Mouse (Mus musculus) limb, embryonic 11.5 days (tissue): ENCODE results near the gene Wnt3a. TPM values are rescaled to one million over a fixed set of nuclear protein-coding genes. Genes with fewer than 3 reads are reported as not detected.
A peak's percentile ranks its signal among the peaks of the same experiment; 100 is the strongest.

ENCODE experiments used
- ATAC-seq: fragments of 200-750 bp; cut with Nextera tagmentation; 2 replicates; pipeline ENCODE4 v1.8.0; 2017; ENCODE audit warnings: low read depth; ENCODE audit not compliant: insufficient number of reproducible peaks, low FRiP score, low TSS enrichment
- DNase-seq: peaks from one replicate; pipeline ENCODE4 v3.0.0-alpha.2; 2015; ENCODE audit warnings: low spot score
- H3K27ac ChIP-seq: fragments of 300-500 bp; sonication (generic); replicated peaks from 2 replicates; pipeline ENCODE4 v1.5.1; 2014; ENCODE audit warnings: low read depth, mild to moderate bottlenecking, low read length
- H3K27me3 ChIP-seq: fragments of 300-500 bp; sonication (generic); 2 replicates; pipeline ENCODE4 v1.6.1; 2014; ENCODE audit warnings: mild to moderate bottlenecking, low read length, mixed read lengths; ENCODE audit not compliant: control insufficient read depth, insufficient read depth
- H3K36me3 ChIP-seq: fragments of 300-500 bp; sonication (generic); 2 replicates; pipeline ENCODE4 v1.6.1; 2014; ENCODE audit warnings: mild to moderate bottlenecking, low read length, moderate library complexity, mixed read lengths; ENCODE audit not compliant: control insufficient read depth, insufficient read depth
- H3K4me1 ChIP-seq: fragments of 300-500 bp; sonication (generic); 2 replicates; pipeline ENCODE4 v1.6.1; 2014; ENCODE audit warnings: low read length, mixed read lengths; ENCODE audit not compliant: control insufficient read depth, insufficient read depth
- H3K4me2 ChIP-seq: fragments of 300-500 bp; sonication (generic); 2 replicates; pipeline ENCODE4 v1.6.1; 2014; ENCODE audit warnings: low read depth, mild to moderate bottlenecking, moderate library complexity; ENCODE audit not compliant: severe bottlenecking
- H3K4me3 ChIP-seq: fragments of 300-500 bp; sonication (generic); 2 replicates; pipeline ENCODE4 v1.5.1; 2014; ENCODE audit warnings: low read depth, low read length
- H3K9ac ChIP-seq: fragments of 300-500 bp; sonication (generic); 2 replicates; pipeline ENCODE4 v1.6.1; 2014; ENCODE audit warnings: mild to moderate bottlenecking, low read length
- H3K9me3 ChIP-seq: fragments of 300-500 bp; sonication (generic); 2 replicates; pipeline ENCODE4 v1.6.1; 2016; ENCODE audit warnings: low read length; ENCODE audit not compliant: control insufficient read depth
- WGBS: fragments of 180-500 bp; shearing (Covaris S2); extraction: QIAGEN DNeasy Blood & Tissue Kit; methylation state at CpG from one replicate; pipeline ENCODE4 v1.1.7; 2014; 5-methylcytosine and 5-hydroxymethylcytosine counted together
- polyA plus RNA-seq: library from polyadenylated mRNA; unstranded; fragments of >200 nt; fragmentation: Nextera tagmentation; extraction: Ambion mirVana; gene quantifications from 2 replicates; pipeline ENCODE4 v1.2.1, GENCODE M21; 2014

Wnt3a gene
- polyA plus RNA-seq, 1 experiment from 2014 or later: 0.07 TPM

- WGBS: 77% methylated on average over 8 of the region's 8 CpGs
- Histone ChIP-seq H3K9me3 (no peaks in the 10 kb centered on the region), H3K4me1 (peaks cover 36% of the 10 kb centered on the region), H3K4me3 (no peak overlapping the region), H3K9ac (no peak overlapping the region; the same call in 1 of the 2 replicates), H3K36me3 (no peaks in the 10 kb centered on the region), H3K27ac (no peak overlapping the region), H3K4me2 (0 out of 2 replicates have a peak overlapping the region, but pooled peaks have one; percentile 12), H3K27me3 (peaks cover 12% of the 10 kb centered on the region)
- DNase-seq (no peak), ATAC-seq (no peak)
These were observed 21.9 kb upstream of the Wnt3a start for GRCm38 (mm10) chr11:59312501-59312900.

- Histone ChIP-seq H3K9me3 (no peaks in the 10 kb centered on the region), H3K4me3 (no peak overlapping the region), H3K4me1 (peaks cover 37% of the 10 kb centered on the region), H3K9ac (no peak overlapping the region), H3K36me3 (no peaks in the 10 kb centered on the region), H3K4me2 (no peak overlapping the region), H3K27me3 (peaks cover 17% of the 10 kb centered on the region), H3K27ac (no peak overlapping the region)
- no peak for ATAC-seq
- no peak for DNase-seq
- WGBS: 57% methylated on average over 6 of the region's 6 CpGs
These were observed 21.5 kb upstream of the Wnt3a start for GRCm38 (mm10) chr11:59312060-59312459.

GRCm38 (mm10) chr11:59309976-59310375 lies 19.4 kb upstream of the Wnt3a start:
- Histone ChIP-seq H3K27ac (no peak overlapping the region), H3K4me2 (no peak overlapping the region), H3K9ac (no peak overlapping the region), H3K4me3 (no peak overlapping the region), H3K4me1 (peaks cover 49% of the 10 kb centered on the region), H3K27me3 (peaks cover 33% of the 10 kb centered on the region), H3K36me3 (no peaks in the 10 kb centered on the region), H3K9me3 (no peaks in the 10 kb centered on the region)
- DNase-seq (no peak), ATAC-seq (no peak)
- 70% methylated on average over 8 of the region's 8 CpGs for WGBS

GRCm38 (mm10) chr11:59309106-59309805 lies 18.7 kb upstream of the Wnt3a start:
- Histone ChIP-seq H3K9me3 (no peaks in the 10 kb centered on the region), H3K4me2 (peak overlapping the region; percentile 43), H3K4me1 (peaks cover 49% of the 10 kb centered on the region), H3K36me3 (no peaks in the 10 kb centered on the region), H3K9ac (no peak overlapping the region; the same call in 1 of the 2 replicates), H3K4me3 (no peak overlapping the region), H3K27ac (no peak overlapping the region; the same call in 1 of the 2 replicates), H3K27me3 (peaks cover 40% of the 10 kb centered on the region)
- WGBS: 8% methylated on average over 12 of the region's 12 CpGs
- ATAC-seq (peak; percentile 67), DNase-seq (peak; percentile 79)

- no peak overlapping the region for H3K27ac ChIP-seq
- H3K9me3 ChIP-seq: no peaks in the 10 kb centered on the region
- WGBS: 34% methylated on average over 6 of the region's 6 CpGs
- peak overlapping the region; percentile 43 for H3K4me2 ChIP-seq
- no peaks in the 10 kb centered on the region for H3K36me3 ChIP-seq
- peaks cover 46% of the 10 kb centered on the region for H3K27me3 ChIP-seq
- H3K4me1 ChIP-seq: peaks cover 49% of the 10 kb centered on the region
- 0 out of 2 replicates have a peak overlapping the region, but pooled peaks have one; percentile 10 for H3K4me3 ChIP-seq
- peak overlapping the region; percentile 13 for H3K9ac ChIP-seq
- DNase-seq: no peak
- peak; percentile 2; the same call in 1 of the 2 replicates for ATAC-seq
These were observed 18.1 kb upstream of the Wnt3a start for GRCm38 (mm10) chr11:59308625-59309024.

- no peaks in the 10 kb centered on the region for H3K9me3 ChIP-seq
- peaks cover 46% of the 10 kb centered on the region for H3K27me3 ChIP-seq
- peaks cover 49% of the 10 kb centered on the region for H3K4me1 ChIP-seq
- peak; percentile 44 for DNase-seq
- H3K4me2 ChIP-seq: peak overlapping the region; percentile 43; the same call in 1 of the 2 replicates
- H3K9ac ChIP-seq: peak overlapping the region; percentile 50
- ATAC-seq: no peak
- WGBS: 23% methylated on average over 12 of the region's 12 CpGs
- H3K36me3 ChIP-seq: no peaks in the 10 kb centered on the region
- 0 out of 2 replicates have a peak overlapping the region, but pooled peaks have one; percentile 10 for H3K4me3 ChIP-seq
- H3K27ac ChIP-seq: no peak overlapping the region
These were observed 17.6 kb upstream of the Wnt3a start for GRCm38 (mm10) chr11:59308164-59308542.

GRCm38 (mm10) chr11:59307422-59308163 lies 17.0 kb upstream of the Wnt3a start:
- peak overlapping the region; percentile 50 for H3K4me3 ChIP-seq
- peak overlapping the region; percentile 94 for H3K4me2 ChIP-seq
- no peak overlapping the region for H3K27ac ChIP-seq
- peaks cover 44% of the 10 kb centered on the region for H3K4me1 ChIP-seq
- ATAC-seq (0 out of 2 replicates have a peak, but pooled peaks have one; percentile 49), DNase-seq (peak; percentile 89)
- peaks cover 46% of the 10 kb centered on the region for H3K27me3 ChIP-seq
- no peak overlapping the region; the same call in 1 of the 2 replicates for H3K9ac ChIP-seq
- H3K9me3 ChIP-seq: no peaks in the 10 kb centered on the region
- H3K36me3 ChIP-seq: no peaks in the 10 kb centered on the region
- WGBS: 1% methylated on average over 45 of the region's 45 CpGs
